Mouse (Mus musculus): ENCODE measurements at regions not wholly inside any gene's neighbourhood (a gene's known extent, or its start where the extent isn't known, plus 50 kb on each side); places are given as distances from the start of the nearest gene placed in this dataset.

DNA sequence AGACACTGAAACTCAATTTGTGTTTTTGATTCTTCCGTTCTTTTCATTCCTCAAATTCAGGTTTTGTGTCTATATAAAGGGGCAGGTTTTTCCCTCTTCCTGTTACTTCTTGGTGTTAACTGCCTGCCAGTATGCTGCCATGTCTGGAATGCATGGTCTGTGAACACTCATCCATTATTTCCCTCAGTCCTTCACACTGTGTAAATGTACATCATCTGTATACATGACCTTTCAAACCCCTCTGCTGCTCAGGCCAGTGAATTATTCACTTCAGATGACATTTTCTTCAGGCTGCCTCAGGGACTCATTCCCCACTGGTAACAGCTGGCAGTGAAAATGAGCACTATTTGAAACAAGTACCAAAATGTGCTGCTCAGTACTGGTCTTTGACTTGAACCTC, 512.0 kb upstream of the Atxn7l3b start:
- in situ Hi-C loops (cut with MboI, MseI) = no loop called here

- in situ Hi-C loops (cut with MboI, MseI) = no loop called here
These were observed 502.4 kb upstream of the Atxn7l3b start for GRCm38 (mm10) chr10:113431155-113431554.

DNA sequence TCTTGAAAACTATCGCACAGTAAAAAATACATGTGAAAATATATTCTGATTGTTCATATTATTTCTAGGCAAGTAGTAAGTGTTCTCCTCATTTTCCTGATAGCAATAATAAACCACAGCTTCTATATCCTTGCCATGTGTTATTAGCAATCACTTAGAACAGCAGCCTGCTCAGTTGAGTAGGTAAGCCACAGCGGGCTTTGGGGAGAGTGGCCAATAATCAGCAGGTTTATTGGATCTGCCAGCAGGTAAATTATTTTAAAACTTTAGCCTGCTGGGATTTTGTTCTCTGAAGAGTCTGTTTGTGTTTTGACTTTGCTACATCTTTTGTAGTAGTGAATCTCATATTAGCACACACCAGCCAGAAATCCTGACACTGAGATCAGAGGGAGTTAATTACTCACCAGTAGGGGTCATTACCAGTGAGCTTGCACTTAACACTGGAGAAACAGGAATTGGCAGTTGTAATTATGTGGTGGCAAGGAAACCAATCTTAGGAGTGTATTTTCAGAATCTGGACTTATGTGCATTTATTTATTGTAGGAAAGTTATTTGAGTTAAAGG, 482.5 kb upstream of the Atxn7l3b start:
- in situ Hi-C loops (cut with MboI, MseI) = loop anchor here in 1 of 2 experiments (10.0 kb wide), 1 partner anchor 833 kb away; no protein-coding TSS in a partner anchor

GRCm38 (mm10) chr10:113390579-113390978, 461.8 kb upstream of the Atxn7l3b start:
- in situ Hi-C loops (cut with MboI, MseI) = no loop called here

- in situ Hi-C loops (cut with MboI, MseI) = no loop called here
These were observed 440.4 kb upstream of the Atxn7l3b start for GRCm38 (mm10) chr10:113369232-113369631.

- in situ Hi-C loops (cut with MboI, MseI) = no loop called here
These were observed 417.4 kb upstream of the Atxn7l3b start for GRCm38 (mm10) chr10:113346199-113346598.

Data from T-helper 17 cell (primary cell).